ENCODE assay signal across 8 mouse cellular contexts in genomic region chr1:181851521-181852310, GRCm38 (mm10). TPM values are rescaled to one million over a fixed set of nuclear protein-coding genes. Genes with fewer than 3 reads are reported as not detected.
DNase-seq lines count a peak whose midpoint lies in the region; ATAC-seq and TF ChIP-seq lines count a peak whose summit lies in the region.

No protein-coding gene starts in this region.

- no peaks in the 10 kb centered on the region for H3K27me3 ChIP-seq in forebrain, embryonic 16.5 days (replicated peaks; ENCODE audit: control insufficient read depth, insufficient read depth, low read length)
- no peaks in the 10 kb centered on the region for H3K27me3 ChIP-seq in heart, embryonic 10.5 days (ENCODE audit: insufficient read depth, poor library complexity, severe bottlenecking)
- H3K27me3 ChIP-seq in stomach, embryonic 15.5 days (replicated peaks) = no peaks in the 10 kb centered on the region
- H3K27me3 ChIP-seq in midbrain, embryonic 14.5 days (ENCODE audit: control insufficient read depth, insufficient read depth, low read length) = no peaks in the 10 kb centered on the region

- peak; percentile 65 for DNase-seq in layer of hippocampus, adult 11-12 months (ENCODE audit: low spot score)
- DNase-seq in layer of hippocampus, adult 9-10 months (ENCODE audit: low spot score) = no peak
- no peak for DNase-seq in heart, embryonic 10.5 days (ENCODE audit: low spot score)
- peak; percentile 26 to 36 for DNase-seq in left cerebral cortex, adult 2 months (ENCODE audit: extremely low spot score in 1 of 2, low spot score in 2 of 2)
- DNase-seq in midbrain, embryonic 14.5 days = no peak
- DNase-seq in ovary, adult 18-20 months (ENCODE audit: low spot score) = no peak

- H3K27ac ChIP-seq in forebrain, embryonic 16.5 days (ENCODE audit: low read length) = peak overlapping the region; percentile 50
- H3K27ac ChIP-seq in heart, embryonic 10.5 days = 0 out of 2 replicates have a peak overlapping the region, but pooled peaks have one; percentile 29
- no peak overlapping the region for H3K27ac ChIP-seq in left cerebral cortex, adult 2 months
- peak overlapping the region; percentile 21; the same call in 1 of the 2 replicates for H3K27ac ChIP-seq in stomach, embryonic 15.5 days
- no peak overlapping the region for H3K27ac ChIP-seq in midbrain, embryonic 14.5 days (replicated peaks; ENCODE audit: low read depth, low read length)

- no peak for TF ChIP-seq CTCF in left cerebral cortex, adult 2 months (IDR thresholded peaks at IDR 0.05)

- intact Hi-C loops in left cerebral cortex, adult 2 months (cut with DNase I) = no loop called here

- peak; percentile 77 for ATAC-seq in forebrain, embryonic 16.5 days
- ATAC-seq in stomach, embryonic 15.5 days (ENCODE audit: insufficient read depth, low FRiP score, low read depth) = no peak
- ATAC-seq in midbrain, embryonic 14.5 days (ENCODE audit: low FRiP score, low TSS enrichment) = no peak

- no peak overlapping the region for H3K4me2 ChIP-seq in forebrain, embryonic 16.5 days (ENCODE audit: low read length)
- no peak overlapping the region for H3K4me2 ChIP-seq in stomach, embryonic 15.5 days
- no peak overlapping the region for H3K4me2 ChIP-seq in midbrain, embryonic 14.5 days (ENCODE audit: low read length)

- H3K36me3 ChIP-seq in forebrain, embryonic 16.5 days (ENCODE audit: control insufficient read depth, insufficient read depth) = no peaks in the 10 kb centered on the region
- no peaks in the 10 kb centered on the region for H3K36me3 ChIP-seq in heart, embryonic 10.5 days
- no peaks in the 10 kb centered on the region for H3K36me3 ChIP-seq in stomach, embryonic 15.5 days
- no peaks in the 10 kb centered on the region for H3K36me3 ChIP-seq in midbrain, embryonic 14.5 days (ENCODE audit: control insufficient read depth, insufficient read depth, low read length)

- H3K9ac ChIP-seq in forebrain, embryonic 16.5 days (replicated peaks; ENCODE audit: low read depth, low read length) = no peak overlapping the region
- H3K9ac ChIP-seq in stomach, embryonic 15.5 days = no peak overlapping the region
- H3K9ac ChIP-seq in midbrain, embryonic 14.5 days (replicated peaks; ENCODE audit: low read length) = no peak overlapping the region

- H3K4me3 ChIP-seq in forebrain, embryonic 16.5 days (replicated peaks; ENCODE audit: low read length) = no peak overlapping the region
- H3K4me3 ChIP-seq in heart, embryonic 10.5 days = no peak overlapping the region; the same call in 1 of the 2 replicates
- no peak overlapping the region for H3K4me3 ChIP-seq in left cerebral cortex, adult 2 months
- H3K4me3 ChIP-seq in stomach, embryonic 15.5 days (replicated peaks) = no peak overlapping the region
- no peak overlapping the region for H3K4me3 ChIP-seq in midbrain, embryonic 14.5 days (replicated peaks; ENCODE audit: low read depth, low read length)

- peaks cover 16% of the 10 kb centered on the region for H3K4me1 ChIP-seq in forebrain, embryonic 16.5 days (replicated peaks; ENCODE audit: control insufficient read depth, insufficient read depth, low read length)
- peaks cover 25% of the 10 kb centered on the region for H3K4me1 ChIP-seq in heart, embryonic 10.5 days
- 0 out of 2 replicates have a peak, but pooled peaks cover 3% of the 10 kb centered on the region for H3K4me1 ChIP-seq in stomach, embryonic 15.5 days
- H3K4me1 ChIP-seq in midbrain, embryonic 14.5 days (ENCODE audit: control insufficient read depth, insufficient read depth, low read length) = no peaks in the 10 kb centered on the region

- H3K9me3 ChIP-seq in forebrain, embryonic 16.5 days (ENCODE audit: control insufficient read depth, low read length) = no peaks in the 10 kb centered on the region
- no peaks in the 10 kb centered on the region for H3K9me3 ChIP-seq in heart, embryonic 10.5 days
- no peaks in the 10 kb centered on the region for H3K9me3 ChIP-seq in stomach, embryonic 15.5 days
- no peaks in the 10 kb centered on the region for H3K9me3 ChIP-seq in midbrain, embryonic 14.5 days (ENCODE audit: control insufficient read depth, low read length)

- 79% methylated on average over 12 of the region's 12 CpGs for WGBS in forebrain, embryonic 16.5 days
- 65% methylated on average over 12 of the region's 12 CpGs for WGBS in heart, embryonic 10.5 days
- 84% methylated on average over 12 of the region's 12 CpGs for WGBS in stomach, embryonic 15.5 days
- 89% methylated on average over 12 of the region's 12 CpGs for WGBS in midbrain, embryonic 14.5 days

RNA-seq across cellular contexts. Expression of gene Lbr, which starts 8.9 kb away (rescaled TPM):
- 51.2 and 60.6 TPM in 2 replicates for polyA plus RNA-seq in forebrain, embryonic 16.5 days (2015; fragmentation: Nextera tagmentation; extraction: Ambion mirVana)
- polyA plus RNA-seq in heart, embryonic 10.5 days (2016; fragmentation: Nextera tagmentation; extraction: Ambion mirVana) = 126 and 128 TPM in 2 replicates
- 10 to 100 TPM; 12.6 to 15.9 TPM for total RNA-seq in left cerebral cortex, adult 2 months (2021)
- 127 and 133 TPM in 2 replicates for polyA plus RNA-seq in stomach, embryonic 15.5 days (2015; fragmentation: Nextera tagmentation; extraction: Ambion mirVana)
- polyA plus RNA-seq in midbrain, embryonic 14.5 days (2014; fragmentation: Nextera tagmentation; extraction: Ambion mirVana) = 28.1 and 43.3 TPM in 2 replicates

Comparison
In these comparisons a context has a peak if more than half of its experiments do, and no peak if none do; other contexts are left out.
1. DNase-seq: peak in layer of hippocampus, adult 11-12 months (single experiment) and left cerebral cortex, adult 2 months (2 of 2); none in layer of hippocampus, adult 9-10 months (single experiment), heart, embryonic 10.5 days (single experiment), midbrain, embryonic 14.5 days (single experiment) and ovary, adult 18-20 months (single experiment).
2. H3K27ac ChIP-seq: peak in forebrain, embryonic 16.5 days (single experiment), heart, embryonic 10.5 days (single experiment) and stomach, embryonic 15.5 days (single experiment); none in left cerebral cortex, adult 2 months (single experiment) and midbrain, embryonic 14.5 days (single experiment).